Mouse (Mus musculus) B cell, adult 2 months (primary cell): Measurements from ENCODE around the gene Xpnpep1.
A peak's percentile ranks its signal among the peaks of the same experiment; 100 is the strongest.

Experiments used
- DNase-seq, 2 experiments: peaks; one replicate each; pipeline ENCODE4 v3.0.0; 2022

Gene Xpnpep1

DNA sequence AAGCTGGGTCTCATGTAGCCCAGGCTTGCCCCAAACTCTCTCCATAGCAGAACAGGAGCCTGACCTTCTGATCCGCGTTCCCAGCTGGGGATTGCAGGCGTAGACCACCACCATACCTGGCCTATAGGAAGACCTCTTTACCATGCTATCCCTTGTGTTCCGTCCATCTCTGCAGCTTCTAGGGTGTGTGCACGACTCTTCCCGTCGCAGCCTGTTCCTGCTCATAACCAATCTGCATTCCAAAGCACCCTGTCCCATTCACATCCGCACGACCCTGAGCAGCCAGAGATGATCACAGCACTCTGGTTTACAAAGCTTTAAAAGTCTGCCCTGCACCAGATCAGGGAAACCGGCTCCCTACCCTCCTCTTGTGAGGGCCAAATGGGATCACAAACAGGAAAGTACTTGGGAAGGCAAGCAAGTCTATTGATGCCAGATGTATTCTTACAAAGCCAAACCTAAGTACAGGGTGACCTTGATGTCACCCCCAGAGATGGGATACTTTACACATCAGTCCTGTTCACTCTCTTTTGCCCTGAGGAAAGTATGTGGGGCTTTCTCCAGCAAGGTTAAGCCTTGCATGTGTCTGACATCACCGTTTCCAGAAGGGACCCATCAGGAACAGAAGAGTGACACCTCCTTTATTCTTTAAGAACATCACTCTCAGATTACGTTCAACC, 24.4 kb upstream of the Xpnpep1 start:
- no peak for DNase-seq

DNA sequence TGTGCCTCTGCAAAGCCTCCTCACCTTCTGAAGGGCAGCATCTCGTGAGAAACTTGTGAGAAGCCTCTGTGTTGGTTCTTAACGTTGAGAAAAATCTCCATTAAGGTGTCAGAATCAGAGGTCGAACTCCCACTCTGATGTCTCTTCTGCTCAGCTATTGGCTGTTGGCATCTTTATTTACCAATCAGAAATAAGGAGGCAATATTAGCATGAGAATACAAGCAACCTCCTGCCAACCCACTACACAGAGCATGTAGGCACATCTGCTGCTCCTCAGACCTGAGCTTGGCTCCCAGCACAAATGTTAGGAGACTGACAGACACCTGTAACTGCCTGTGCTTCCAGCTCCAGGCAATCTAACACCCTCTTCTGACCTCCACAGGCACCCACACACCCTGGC, 22.0 kb upstream of the Xpnpep1 start:
- no peak for DNase-seq

DNA sequence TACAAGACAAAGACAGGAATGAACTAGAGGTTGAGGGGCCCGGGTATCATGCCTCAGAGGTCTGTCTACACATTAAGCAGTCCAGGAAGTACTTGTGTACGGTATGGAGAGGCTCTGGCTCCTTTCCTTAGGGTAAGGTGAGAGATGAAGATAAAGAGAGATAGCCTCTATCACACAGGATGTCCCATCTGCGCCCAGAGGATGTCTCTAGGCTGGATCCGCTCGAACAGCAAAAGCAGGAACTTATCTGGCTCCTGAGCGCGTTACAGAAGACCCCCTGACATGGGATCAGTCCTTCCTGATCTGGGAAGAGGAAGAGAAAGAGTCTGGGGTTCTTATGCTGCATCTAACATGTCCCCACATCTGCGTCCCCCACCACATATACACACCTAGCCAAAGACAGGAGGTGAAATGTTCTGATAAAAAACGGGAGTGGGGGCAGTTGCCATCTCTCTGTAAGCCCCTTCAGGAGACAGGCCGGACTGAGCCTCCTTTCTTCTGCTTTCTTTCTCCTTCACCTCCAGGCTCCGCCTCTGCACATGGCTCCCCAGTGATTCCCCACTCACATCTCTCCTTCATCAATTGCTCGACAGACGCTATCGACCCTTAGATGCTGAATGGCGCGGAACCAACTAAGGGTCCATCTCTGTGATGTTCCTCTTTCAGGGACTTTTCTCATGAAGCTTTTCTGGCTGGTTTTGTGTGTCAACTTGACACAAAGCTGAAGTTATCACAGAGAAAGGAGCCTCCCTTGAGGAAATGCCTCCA, 19.5 kb upstream of the Xpnpep1 start:
- DNase-seq: no peak

DNA sequence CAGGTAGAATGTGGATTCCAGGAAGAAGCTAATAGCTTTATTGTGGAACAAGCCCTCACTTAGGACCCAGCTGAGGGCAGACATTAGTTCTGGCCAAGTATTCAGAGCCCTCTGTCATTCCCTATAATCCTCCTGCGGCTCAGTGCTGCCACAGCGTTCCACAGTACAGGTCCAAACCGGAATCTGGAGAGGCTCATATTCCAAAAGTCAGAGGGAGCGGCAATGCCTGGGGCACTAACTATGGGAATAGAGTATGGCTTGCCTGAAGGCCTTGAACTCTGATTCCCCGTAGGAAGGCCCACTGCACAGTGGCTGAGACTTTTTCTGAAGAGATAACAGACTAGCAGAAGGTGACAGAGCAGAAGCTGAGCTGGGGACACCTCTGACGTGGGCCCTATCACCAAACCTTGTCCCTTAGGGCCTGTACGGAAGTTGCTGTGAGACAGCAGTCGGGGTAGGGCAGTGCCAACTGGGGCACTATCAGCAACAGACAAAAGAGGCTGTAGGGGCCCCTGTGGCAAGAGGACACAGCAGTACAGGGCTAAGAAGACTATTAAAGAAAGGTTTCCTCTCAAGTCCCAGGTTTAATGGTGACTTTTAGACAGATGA, 18.8 kb upstream of the Xpnpep1 start:
- DNase-seq: no peak

DNA sequence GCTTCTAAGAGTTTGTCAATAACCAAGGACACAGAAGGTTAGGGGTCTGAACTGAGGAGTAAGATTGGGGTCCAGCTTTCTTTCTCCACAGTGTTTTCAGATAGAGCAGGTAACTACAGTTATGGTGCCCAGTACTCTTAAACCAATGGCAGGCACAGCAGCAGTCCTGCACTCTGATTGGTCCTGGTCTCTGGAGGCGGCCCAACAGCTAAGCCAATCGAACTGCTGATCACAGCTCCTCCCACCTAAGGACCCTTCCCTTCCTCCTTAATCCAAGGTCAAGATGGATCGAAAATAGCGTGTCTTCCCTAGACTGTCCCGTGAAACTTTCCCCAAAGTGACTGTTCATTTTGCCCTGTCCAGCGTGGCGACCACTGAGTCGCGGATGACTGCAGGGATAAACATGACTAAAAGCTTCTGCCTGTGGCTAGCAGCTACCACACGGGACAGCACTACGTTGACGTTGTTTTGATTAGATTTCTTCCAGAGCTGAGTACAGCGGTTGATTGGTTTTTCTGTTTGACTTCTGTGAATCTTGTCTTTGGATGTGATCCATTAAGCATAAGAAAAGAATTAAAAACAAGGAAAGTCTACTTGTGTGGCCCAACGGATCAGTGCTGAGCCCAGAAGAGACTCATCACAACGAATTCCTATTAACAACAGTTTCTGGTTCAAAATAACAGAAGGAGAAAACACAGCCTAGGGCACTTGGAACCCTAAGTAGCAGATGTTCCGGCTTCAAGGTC, 18.1 kb upstream of the Xpnpep1 start:
- DNase-seq: no peak

DNA sequence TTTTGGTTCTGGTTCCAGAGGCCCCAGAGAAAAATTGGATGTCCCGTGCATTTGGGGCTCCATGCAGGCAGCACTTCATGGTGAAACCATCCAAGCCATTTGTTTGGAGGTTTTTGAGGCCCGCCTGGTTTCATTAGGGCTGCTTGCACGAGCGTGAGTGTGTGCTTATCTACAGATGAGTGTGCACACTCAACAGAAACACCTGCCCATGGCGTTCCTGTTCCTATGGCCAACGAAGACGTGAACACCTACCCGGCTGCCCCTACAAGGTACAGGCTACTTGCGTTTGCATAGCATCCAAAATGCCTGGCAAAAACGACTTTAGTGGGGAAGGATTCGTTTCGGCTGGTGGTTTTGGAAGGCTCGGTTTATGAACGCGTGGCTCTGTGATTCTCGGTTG, 13.3 kb upstream of the Xpnpep1 start:
- no peak for DNase-seq

DNA sequence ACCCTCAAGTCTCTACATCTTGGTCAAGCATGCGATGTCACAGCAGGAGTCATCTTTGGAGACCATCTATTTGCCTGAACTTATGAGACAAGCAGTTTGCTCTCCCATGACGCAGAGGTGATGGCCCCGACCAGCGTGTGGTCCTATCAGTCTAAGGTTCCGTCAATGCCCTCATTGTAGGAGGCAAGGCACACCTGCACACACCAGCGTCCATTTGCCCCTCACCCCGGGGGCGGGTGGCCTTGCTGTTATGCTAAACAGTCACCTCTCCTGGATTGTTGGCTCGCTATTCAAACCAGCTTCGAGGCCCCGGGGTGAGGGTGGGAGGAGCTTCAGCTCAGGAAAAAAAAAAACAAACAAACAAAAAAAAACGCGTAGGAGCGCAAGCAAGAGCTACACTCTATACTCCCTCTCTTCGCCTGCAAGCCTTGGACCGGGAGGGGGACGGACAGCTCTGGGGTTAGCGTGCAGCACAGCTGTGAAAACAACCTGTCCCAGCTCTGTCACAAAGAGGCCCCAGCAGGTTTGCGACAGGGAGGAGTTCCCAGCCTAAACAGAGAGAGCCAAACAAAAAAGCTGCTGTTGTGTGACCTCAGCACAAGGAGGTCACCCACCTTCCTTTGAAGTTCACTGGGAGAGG, 12.1 kb upstream of the Xpnpep1 start:
- DNase-seq: peak in 1 of 2 experiments; percentile 4

DNA sequence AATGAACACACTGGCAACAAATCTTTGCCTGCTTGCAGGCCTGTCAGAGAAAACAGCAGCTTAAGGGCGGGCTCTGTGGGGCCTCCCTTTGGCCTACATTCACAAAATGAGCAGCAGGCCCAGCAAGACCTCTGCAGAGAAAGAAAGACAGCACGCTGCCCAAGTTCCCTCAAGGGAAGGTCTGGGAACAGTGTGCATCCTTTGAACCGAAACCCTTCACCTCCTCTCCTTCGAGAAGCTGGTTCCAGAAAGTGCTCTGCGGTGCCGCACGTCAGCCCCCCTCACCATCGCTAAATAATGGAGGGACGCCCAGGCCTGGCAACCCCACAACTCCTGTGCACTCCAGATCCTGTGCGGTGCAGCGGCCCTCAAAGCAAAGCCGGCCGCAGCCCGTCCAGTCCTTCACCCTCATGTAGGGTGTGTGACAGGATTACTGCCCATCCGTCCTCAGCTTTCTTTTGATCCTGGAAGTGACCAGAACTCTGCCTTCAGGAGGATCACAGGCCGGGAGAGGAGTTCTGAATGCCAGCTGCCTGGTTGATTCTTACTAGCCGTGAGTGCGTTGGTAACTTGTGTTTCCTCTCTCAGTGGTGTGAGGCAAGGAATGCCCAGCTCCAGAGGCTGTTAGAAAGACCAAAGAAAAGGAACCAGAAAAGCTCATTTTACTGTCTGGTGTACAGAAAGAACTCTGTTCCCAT, 11.4 kb upstream of the Xpnpep1 start:
- DNase-seq: no peak

DNA sequence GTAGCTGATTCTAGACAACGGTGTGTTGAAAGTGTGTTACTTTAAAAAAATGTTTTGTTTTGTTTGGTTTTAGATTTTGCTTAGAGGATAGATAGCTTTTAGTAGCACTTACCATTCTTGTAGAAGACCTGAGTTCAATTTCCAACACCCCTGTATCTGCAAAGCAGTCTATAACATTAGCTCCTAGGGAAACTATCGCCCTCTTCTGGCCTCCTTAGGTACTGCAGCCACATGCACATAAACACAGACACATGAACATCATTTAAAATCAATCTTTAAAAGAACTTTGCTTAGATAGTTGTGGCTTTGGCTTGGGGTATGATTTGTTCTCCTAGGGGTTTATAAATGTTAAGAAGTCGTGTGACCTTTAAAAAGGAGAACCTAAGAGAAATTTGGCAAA, 10.1 kb upstream of the Xpnpep1 start:
- DNase-seq: peak; percentile 48 to 51

DNA sequence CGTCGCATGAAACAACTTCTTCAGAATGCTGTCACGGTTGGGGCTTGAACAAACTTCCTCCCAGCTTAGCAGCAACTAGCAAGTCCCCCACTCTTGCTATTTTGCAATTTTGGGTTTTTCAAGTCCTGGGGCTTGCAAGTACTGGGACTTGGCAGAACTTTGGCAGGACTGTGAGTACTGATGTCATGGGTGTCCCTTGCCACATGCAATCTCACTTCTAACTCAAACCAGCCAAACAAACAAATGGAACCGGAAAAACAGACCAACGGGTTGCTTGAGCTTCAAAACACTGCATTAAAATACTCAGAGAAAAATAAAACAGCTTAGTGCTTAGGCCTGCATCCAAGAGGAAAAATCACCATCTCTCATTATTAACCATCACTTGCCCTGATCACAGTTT, 7.2 kb upstream of the Xpnpep1 start:
- DNase-seq: no peak

DNA sequence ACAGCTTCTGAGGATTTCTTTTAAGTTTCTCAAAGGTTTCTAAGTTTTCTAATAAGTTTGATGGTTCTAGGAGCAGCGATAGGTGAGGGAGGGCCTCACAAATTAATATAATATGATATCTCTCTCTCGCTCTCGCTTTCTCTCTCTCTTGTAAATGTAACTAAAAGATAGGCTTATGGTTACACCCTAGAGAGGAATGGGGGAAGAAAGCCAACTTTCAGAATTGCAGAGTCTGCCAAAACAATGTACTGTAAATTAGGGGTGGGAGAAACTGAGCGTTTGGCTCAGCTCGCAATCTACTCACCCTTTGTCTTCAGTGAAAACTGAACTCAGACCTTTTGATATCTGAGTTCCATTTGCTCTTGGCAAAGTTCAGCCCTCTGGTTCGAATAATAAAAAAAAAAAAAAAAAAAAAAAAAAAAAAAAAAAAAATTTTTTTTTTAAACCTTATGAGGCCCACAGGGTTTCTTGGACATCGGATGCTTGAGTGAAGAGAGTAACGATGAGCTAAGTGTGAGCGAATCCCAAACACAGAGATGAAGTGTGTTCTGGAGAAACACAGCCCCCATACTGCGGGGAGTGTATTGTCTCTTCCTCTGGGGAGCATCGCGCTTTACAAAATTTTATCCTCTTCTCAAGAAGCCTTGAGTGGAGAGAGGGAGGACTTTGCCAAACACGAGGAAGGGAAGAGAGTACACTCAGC, 3.6 kb upstream of the Xpnpep1 start:
- DNase-seq: no peak

DNA sequence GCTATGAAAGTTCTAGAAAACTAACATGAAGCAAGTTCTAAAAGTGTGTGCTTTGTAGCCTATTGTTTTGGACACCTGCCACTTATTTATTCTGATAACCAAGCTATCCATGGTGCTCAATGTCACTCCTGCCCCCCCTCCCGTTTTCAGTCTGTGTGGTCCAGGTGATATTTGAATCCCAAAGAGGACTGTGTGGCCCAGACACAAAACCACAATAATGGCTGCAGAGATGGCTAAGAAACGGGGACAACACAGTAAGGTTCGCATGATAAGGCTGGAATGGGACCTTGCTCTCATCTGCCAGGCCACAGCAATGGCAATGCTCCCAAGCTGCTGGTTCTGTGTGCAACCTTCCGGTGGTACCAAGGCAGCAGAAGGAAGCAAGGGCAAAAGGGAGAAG, 1.6 kb upstream of the Xpnpep1 start:
- DNase-seq: no peak

DNA sequence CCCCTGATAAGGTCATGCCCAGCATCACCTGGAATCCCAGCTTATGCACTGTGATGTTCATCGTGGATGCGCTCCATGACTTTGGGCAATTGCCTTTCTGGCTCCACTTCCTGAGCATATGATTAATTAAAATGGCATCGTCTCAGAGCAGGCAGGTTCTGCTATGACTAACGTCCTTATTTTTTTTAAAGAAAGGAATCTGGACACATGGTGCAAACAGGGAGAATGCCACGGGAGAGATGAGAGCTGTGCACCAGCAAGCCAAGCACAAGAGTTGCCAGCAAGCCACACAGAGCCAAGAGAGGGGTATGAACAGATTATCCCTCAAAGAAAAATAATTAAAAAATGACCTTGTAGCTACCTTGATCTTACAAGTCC, 1.1 kb upstream of the Xpnpep1 start:
- no peak for DNase-seq

DNA sequence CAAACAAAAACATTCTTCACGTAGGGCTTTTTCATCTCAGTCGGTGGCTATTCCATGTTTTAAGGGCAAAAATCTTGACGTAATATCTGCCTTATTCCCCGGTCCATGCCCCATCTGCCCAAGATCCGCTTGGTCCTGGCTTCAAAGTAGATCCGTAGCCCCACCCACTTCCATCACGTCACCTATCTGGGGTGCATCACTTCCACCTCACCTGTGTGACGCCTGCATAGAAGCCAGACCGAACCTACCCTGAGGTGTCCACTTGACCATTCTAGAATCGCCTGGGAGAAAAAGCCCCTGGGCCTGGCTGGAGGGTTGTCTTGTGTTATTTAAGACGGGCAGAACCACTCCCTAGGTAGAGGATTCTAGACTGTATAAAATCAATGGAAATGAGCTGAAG, 924 bp downstream of the Xpnpep1 start:
- peak; percentile 36 to 42 for DNase-seq

DNA sequence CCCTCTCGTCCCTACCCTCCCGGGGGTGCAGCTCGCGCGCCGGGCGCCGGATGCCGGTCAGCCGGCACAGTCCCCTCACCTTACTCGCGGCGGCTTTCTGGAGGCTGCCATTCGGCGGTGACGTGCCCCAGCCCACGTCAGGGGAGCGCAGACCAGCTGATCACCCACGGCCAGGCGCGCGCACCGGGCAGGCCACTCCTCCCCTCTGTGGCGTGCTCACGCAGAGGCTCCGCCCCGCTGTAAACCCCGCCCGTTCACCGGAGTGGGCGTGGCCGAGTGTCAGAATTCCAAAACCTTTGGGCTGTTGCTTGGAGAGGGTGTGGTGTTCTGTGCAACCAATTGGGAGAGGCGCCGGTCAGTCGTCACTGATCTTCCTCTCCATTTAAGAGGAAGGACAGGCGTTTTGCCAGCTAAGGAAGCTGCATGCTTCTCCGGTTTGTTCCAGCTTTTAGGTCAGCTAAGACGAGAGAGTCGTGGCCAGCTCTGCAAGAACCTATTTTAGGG, 1.5 kb downstream of the Xpnpep1 start:
- DNase-seq: peak; percentile 92

DNA sequence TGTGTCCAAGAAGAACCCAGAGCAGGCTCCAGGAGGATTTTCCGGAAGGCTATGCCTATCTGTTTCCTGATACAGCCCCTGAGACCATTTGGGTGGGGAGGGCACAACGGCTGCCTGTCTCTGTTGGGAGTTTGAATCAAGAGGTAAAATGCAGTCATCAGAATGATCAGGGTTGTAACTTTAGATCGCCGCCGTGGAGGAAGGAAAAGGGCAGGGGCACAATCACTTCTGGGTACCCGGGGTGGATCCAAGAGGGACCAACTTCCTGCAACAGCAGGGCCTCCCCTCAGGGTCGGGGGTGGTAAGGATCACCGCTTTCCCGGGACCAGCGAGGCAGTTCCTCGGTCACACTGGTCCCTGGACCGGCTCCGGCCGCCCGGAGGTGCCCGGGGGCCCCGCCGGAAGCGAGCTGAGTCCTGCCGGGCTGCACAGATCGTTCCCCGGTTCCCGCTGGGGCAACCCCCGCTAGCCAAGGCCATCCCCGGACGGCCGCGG, 2.0 kb downstream of the Xpnpep1 start:
- DNase-seq: no peak

DNA sequence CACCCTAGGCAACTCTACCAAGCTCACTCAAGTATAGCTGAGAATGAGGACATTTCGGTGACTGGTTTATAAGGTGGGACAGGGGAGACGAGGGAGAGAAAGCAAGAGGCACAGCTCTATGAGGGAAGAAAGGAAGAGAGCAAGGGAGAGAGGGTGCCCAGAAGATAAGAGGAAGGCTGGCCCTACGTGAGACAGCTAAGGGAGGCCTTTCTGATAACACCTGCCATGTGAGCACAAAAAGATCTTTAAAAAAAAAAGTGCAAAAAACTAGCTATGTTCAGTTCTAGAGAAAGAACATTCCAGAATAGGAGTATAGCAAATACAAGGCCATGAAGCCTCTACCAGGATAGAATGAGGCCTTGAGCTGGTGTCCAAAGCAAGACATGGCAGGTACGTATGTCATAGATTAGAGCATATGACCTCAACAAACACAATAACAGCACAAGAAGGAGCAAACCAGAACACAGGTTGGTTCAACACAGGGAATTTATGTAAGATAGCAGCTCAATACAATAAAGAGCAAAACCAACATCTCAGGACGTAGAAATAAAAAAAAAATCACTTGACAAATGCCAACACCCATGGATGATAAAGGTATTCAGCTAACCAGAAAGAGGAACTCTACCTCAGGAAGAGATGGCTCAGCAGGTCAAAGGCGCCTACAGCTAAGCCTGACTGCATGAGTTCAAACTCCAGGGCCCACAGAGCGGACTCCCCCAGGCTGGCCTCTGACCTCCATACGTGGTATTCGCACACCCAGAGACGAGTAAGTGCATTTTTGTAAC, 6.7 kb downstream of the Xpnpep1 start:
- no peak for DNase-seq

DNA sequence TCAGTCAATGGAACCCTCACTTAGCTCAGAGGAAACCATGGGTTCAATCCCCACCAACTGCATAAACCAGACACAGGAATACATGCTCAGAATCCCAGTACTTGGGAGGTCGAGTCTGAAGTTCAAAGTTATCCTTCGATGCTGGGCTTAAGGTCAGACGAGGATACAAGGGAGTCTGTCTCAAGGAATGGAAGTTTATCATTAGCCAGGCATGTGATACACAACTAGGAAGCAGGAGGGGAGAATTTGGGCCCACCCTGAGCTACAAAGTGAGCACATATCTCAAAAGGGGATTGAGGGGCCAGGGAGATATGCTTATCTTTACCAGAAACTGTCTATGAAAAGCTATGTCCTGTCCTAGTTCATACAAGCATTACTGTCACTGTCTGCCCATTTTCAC, 7.4 kb downstream of the Xpnpep1 start:
- DNase-seq: no peak

DNA sequence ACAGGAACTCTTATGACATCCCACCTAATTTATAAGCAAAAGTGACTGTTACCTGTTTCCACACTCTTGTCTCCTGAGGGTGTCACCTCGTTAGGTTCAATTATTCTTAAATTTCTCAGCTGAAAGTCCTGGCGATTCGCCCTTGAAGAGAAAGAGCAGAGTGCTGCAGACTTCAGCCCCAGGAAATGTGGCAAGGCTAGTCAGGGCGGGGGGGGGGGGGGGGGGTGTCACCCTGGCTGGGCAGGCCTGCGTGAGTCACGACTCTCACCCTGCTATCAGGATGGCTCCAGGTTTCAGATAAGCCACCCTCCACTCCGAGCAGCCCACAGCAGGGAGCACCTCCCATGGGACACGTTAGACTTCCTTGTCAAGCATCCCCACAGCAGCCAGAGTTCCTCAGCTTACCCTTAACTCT, 8.1 kb downstream of the Xpnpep1 start:
- no peak for DNase-seq

DNA sequence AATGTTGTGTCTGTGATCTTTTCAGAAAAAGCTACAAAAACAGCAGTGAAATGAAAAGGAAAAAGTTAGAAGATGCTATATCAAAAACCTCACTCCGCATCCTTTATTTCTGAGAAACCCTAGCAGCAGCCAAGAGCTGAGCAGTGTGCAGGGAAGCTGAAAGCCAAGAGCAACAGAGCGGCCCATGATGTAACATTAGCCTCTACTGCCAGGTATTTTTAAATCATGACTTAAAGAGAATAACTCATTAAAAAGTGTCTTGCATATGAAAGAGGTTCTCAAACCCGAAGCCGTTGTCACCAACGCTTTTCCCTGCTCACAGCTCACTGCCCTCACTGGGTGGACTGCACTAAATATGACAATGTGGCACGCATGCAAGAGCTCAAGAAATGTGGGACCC, 9.7 kb downstream of the Xpnpep1 start:
- no peak for DNase-seq

DNA sequence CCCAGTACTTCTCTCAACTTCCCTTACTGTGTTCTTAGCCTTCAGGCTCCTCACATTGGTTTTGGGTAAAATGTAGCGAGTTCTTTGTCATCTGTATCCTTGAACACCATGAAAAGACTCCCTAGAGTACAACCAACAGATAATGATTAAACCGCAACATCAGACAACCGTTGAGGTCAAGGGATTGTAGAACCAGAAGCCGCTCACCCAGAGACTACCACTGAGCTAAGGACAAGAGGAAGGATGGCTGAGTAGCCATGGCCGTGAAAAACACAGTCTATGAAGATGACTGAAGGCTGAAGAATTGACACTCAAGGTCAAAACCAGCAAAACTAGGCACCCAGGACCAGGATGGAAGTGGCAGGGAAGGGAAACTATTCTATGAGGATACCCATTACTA, 10.3 kb downstream of the Xpnpep1 start:
- DNase-seq: no peak
